Mouse (Mus musculus) mesoderm, embryonic 11.5 days (tissue): Measurements from ENCODE around the gene D630039A03Rik.
"Not testable (repeated sequence)": the region's sequence is repeated elsewhere in the genome, so short reads cannot be mapped to it uniquely, and the experiment has no call there.

ENCODE experiments used
- DNase-seq: peaks from one replicate; pipeline ENCODE4 v3.0.0-alpha.2; 2012; ENCODE audit warnings: low read depth, low spot score

D630039A03Rik gene

DNA sequence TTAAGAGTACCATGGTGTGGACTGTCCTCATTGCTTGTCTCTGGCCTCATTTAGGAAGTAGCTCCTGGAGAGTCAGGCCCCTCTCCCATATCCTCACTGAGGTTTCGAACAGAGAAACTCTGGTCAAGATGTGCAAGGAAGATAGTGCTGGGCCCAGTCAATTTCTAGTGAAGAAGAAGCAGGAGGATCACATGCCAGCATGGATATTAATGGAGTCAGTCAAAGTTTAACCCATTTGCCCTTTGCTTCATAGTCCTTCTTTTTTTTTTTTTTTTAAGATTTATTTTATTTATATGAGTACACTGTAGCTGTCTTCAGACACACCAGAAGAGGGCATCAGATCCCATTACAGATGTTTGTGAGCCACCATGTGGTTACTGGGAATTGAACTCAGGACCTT, 27.1 kb downstream of the D630039A03Rik start:
- not testable (repeated sequence) for DNase-seq

GRCm38 (mm10) chr4:57888246-57888645, 27.9 kb downstream of the D630039A03Rik start:
- DNase-seq: no peak

DNA sequence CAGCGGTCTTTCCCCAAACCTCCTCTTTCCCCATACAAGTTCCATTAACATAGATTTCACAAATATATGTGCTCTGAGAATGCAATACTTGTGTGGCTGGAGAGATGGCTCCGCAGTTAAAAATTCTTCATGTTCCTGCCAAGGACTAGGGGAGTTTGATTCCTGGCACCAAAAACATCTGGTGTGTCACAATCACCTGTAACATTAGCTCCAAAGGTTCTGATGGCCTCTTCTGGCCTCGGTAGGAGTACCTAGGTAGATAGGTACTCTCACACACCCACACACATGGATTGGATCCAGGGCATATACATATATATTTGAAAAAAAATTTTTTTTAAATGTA, 29.2 kb downstream of the D630039A03Rik start:
- no peak for DNase-seq

DNA sequence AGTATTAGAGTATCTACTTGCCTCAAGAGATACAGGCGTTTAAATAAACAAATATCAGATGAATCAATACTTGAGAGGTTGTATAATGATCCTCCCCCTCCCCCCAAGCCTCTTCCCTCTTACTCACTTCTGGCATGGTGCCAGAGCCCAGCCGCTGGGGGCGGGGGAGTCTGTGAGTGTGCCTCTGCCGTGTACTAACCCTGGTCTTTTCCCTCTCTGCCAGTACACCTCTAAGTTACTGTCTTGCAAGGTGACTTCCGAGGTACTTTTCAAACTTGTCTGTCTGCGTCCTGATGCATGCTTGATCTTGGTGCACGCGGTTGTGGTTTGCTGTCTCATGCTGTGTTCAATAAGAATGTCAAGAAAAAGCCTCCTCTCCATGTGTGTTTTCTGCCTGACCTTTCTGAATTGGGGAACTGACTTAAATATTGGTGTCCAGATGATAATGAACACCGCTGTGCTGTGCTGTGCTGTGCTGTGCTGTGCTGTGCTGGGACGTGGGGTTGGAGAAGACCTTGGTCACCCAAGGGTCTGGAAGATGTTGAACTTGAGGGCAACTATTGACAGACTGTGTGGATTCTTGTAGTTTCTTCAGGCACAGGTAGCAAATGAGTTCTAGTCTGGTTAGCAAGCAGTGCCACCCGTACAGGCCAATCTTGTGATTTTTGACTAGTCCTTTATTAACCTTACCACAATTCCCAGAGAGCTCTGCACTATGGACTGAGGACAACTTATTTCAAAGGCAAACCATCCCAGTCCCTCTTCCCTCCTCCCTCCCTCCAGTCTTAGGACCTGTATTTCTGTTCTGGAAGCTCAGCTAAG, 29.8 kb downstream of the D630039A03Rik start:
- DNase-seq: no peak

DNA sequence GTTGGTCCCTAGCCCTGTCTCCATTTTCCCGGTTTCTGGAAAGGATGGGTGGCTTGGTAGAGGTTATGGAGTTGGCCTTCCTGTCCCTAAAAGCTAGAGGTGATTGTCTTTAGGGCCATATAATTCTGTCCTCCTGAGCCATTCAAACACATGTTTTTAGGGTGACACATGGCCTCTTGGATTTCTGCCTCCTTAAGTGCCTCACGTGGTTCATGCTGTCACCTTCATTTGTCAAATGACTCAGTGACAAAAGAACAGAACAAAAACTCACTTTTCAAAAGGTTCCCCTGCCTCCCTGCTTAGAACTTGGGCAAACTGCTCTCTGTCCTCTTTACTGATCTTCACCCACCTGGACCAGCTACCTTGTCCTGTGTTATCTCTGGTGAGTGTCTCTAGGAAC, 30.9 kb downstream of the D630039A03Rik start:
- no peak for DNase-seq

DNA sequence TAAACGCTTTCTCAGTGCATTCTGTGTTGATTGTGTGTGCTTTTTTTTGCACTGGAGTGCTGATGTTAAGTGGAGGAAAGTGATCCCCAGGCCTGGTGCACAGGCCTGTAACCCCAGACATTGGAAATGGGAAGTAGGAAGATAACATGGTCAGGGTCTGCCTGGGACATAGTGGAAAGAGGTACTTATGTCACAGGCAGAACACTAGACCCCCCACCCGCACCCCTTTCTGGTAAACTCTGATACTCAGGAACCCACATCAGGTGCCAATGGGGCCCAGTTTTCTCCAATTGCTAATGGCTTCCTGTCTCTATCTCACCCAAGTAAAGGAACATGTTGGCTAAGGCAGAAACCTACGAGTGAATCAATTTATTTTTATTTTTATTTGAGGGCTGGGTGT, 31.6 kb downstream of the D630039A03Rik start:
- no peak for DNase-seq

GRCm38 (mm10) chr4:57883520-57884421, 32.3 kb downstream of the D630039A03Rik start:
- DNase-seq: no peak

GRCm38 (mm10) chr4:57879804-57880357, 36.2 kb downstream of the D630039A03Rik start:
- DNase-seq: peak; percentile 80

DNA sequence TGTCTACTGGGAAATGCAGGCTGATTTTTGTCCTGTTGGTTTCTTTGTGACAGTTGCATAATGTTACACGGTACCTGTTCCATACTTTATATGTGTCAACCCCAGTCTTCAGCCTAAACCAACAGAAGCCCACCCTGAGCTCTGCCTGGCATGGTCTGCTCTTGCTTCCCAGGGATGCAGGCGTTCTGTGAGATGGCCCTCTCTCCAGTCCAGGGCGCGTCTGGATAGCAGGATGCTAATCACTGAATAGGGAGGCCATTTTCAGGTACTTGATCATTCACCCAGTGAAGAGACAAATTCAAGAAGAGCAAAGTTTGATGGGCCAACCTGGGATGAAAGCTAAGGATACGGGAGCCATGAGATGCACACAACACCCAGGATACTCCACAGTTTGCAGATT, 37.0 kb downstream of the D630039A03Rik start:
- no peak for DNase-seq

DNA sequence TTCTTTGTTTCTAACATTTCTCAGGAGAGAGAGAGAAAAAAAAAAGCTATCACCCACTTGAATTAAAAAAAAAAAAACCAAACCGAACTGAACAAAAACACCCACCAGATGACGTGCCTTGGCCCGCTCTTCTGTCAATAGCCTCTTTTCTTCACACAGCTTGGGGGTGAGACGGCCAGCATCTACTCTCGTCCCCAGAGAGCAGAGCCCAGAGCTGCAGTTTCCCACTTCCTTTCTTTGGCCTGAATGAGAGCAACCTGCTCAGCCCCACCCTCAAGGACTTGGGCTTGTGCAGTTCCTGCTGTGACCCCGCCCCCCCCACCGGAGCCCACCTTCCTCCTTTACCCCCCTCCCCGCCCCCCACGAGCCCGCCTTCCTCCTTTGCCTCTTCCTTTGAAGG, 48.6 kb downstream of the D630039A03Rik start:
- no peak for DNase-seq

DNA sequence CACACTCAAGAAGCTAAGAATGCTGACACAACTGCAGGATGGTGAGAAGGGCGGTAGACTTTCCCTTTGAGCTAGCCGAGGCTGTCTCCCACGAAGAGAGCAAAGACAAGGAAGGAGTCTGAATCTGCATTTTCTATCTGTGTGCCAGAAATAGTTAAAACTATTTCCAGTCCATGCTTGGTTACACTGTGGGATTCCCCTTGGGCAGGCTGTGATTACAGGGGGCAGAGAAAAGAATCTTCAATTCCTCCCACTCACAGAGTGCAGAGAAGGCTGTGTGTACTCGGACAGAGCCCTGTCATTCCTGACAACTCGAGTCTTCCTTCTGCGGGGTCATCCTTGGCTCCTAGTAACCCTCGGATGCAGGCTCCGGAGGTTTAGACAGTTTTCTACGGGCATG, 49.1 kb downstream of the D630039A03Rik start:
- DNase-seq: no peak

DNA sequence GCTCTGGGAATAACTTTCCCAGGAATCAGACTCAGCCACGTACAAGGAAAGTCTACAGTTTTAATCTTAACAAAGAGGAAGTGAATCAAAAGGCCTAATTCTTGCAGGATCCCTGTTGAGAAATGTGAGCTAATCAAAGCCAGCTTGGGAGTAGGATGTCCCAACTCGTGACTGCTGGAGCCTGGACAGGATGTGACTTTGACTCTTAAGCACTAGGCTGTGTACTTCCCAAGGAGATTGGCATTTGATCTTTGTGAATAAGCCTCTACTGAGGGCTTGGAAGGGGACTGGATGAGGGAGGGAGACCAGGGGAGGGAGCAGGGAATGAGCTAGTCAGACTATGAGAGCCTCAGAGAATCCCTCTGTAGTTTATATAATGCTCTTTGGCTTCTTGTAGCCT, 50.0 kb downstream of the D630039A03Rik start:
- no peak for DNase-seq

DNA sequence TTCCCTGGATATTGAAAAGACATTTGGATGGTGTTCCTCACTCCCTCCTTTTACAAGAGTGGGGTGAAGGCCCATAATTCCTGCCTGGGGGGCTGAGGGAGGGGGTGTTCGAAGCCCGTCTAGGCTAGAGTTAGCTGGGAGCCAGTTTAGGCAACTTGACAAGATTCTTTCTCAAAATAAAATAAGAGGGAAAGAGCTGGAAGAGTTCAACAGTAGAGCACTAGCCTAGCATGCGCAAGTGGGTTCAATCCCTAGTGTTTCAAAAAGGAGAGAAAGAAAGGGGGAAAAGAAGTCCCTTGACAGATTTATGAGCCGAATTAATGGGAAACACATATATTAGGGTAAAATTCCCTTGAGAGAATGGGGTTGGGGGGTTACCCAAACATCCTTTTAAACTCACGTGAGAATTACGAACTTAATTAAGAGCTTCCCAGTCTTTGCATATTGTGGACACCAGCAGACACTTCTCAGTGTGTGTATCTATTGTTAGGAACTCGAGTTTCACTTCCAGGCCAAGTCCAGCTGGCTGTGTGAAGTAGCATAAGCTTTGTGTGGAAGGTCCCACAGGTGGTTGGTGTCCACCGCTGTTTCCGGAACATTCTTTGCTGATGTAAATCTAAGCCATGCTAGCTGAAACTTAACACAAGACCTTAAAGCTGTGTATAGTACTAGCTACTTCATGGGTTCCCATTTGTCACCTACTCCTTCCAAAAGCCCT, 53.7 kb downstream of the D630039A03Rik start:
- DNase-seq: no peak

DNA sequence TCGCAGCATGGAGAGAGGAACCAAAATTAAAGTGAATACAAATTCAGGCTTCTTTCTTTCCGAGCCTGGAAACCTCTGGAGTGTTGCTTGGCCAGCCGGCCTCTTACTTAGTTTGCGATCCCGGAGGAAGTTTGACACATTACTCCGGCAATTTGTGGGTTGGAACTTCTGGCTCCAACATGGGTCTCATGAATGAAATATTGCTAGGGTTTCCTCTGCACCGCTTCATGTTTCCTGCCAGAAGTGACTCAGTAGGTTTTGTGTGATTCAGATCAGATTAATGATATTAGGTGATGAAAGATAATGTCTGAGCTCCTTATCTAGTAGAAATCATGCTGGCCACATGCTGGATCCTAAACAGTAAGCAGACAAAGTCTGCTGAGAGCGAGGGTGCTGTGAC, 54.2 kb downstream of the D630039A03Rik start:
- DNase-seq: no peak

DNA sequence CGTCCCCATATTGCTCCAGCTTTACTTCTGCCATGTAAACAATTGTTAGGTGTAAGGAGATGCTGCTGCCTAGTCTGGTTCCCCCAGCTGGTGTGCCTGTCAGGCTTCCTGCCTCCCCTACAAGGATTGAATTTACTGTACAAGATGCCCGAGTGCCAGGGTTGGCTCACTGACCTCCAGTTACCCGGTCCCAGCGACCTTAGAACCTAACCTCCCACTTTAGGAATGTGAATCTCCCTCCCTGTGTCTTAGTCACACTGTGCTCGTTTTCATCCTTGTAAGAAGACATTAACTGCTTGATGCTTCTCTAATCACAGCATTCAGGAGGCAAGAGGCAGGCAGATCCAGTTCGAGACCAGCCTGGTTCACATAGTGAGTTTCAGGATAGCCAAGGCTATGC, 54.9 kb downstream of the D630039A03Rik start:
- no peak for DNase-seq

GRCm38 (mm10) chr4:57860204-57860611, 55.9 kb downstream of the D630039A03Rik start:
- no peak for DNase-seq
